Mouse (Mus musculus): ENCODE measurements around the gene Tpbpb.
"Not testable (repeated sequence)": the region's sequence is repeated elsewhere in the genome, so short reads cannot be mapped to it uniquely, and the experiment has no call there.

The Tpbpb gene

GRCm38 (mm10) chr13:60904780-60905179, at the start of gene Tpbpb:
Gene Tpbpb, minus strand, starts transcription at chr13:60904880.
- DNase-seq (ENCODE audit: low spot score) = not testable (repeated sequence)

DNA sequence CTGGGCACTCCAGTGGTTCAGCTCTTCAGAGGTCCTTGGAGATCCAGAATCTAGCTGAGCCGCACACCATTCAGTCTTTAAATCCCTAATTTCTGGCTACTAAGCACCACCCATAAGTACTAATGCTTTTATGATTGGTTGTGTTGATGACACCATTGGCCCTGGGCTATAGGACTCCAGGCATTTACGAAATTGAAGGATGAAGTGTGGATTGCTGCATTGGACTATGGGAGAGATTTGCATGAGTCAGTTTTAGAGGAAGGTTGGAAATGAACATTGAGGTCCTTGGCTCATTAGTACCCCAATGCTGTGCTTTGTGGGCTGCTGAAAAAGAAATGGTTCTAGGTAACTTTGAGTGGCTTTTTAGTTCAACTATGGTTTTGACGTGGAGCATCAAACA, 37.2 kb upstream of the Tpbpb start, which contains the start of gene Tpbpa:
Gene Tpbpa, minus strand, starts transcription at position 101 of the 400 bp plus-strand sequence.
- not testable (repeated sequence) for DNase-seq (ENCODE audit: low spot score)

DNA sequence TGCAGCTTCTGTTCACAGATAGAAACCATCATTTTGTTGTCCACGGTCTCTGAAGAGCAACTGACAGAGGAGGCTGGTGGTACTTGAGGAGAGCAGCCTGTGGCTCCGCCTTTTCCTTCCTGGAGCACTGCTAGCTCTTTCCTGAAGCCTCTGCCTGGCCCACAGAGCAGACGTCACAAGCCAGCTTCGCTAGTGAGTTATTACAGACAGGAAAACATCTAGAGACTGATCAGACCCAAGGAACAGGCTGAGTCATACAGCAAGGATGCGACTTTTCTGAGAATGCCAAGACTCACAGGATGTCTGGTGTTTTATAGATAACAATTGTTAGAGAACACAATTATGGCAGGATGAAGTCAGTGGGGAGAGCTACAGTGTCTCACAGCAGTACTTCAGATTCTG, 31.8 kb upstream of the Tpbpb start, which contains the start of the genes Gm49391 and Ctla2a:
Gene Gm49391, minus strand, starts transcription at position 72 of the 402 bp plus-strand sequence.
Gene Ctla2a, minus strand, starts transcription at position 126 of the 402 bp plus-strand sequence.
- no peak for DNase-seq (ENCODE audit: low spot score)

DNA sequence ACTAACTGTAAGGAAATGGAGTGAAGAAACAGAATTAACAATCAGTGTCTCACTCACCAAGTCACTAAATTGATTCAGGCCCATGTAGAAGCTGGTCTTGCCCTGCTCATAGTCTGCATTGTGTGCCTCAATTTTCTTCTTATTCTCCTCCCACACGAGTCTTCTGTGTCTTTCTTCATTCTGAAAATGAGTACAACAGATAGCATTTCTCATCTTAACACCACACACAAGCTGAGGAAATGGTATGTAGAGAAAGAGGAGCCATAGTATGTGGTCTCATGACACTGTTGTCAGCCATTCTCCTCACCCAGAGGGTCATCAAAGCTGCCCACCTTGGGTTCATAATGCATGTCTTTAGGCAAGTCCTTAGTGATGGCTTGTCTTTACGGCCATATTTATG, 30.8 kb upstream of the Tpbpb start, which contains the start of gene Gm49393:
Gene Gm49393, minus strand, starts transcription at position 101 of the 400 bp plus-strand sequence.
- not testable (repeated sequence) for DNase-seq (ENCODE audit: low spot score)

- DNase-seq (ENCODE audit: low spot score) = no peak
These were observed 7.4 kb downstream of the Tpbpb start, which contains the start of gene Ctla2b for GRCm38 (mm10) chr13:60897328-60897727. Gene Ctla2b, minus strand, starts transcription at chr13:60897447.

DNA sequence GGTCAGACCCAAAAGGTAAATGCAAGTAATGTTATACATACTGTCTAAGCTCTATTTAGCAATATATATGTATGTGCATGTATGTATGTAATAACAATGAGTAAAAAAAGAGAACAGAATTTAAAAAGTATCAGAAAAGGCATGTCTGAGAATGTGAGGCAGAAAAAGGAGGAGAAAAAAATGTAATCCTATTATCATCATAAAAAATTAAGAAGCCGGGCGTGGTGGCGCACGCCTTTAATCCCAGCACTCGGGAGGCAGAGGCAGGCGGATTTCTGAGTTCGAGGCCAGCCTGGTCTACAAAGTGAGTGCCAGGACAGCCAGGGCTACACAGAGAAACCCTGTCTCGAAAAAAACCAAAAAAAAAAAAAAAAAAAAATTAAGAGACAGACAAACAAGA, 7.9 kb downstream of the Tpbpb start, which contains the start of gene Gm49392:
Gene Gm49392, minus strand, starts transcription at position 101 of the 400 bp plus-strand sequence.
- DNase-seq (ENCODE audit: low spot score) = not testable (repeated sequence)

GRCm38 (mm10) chr13:60895406-60896160, 9.1 kb downstream of the Tpbpb start:
- DNase-seq (ENCODE audit: low spot score) = no peak

DNA sequence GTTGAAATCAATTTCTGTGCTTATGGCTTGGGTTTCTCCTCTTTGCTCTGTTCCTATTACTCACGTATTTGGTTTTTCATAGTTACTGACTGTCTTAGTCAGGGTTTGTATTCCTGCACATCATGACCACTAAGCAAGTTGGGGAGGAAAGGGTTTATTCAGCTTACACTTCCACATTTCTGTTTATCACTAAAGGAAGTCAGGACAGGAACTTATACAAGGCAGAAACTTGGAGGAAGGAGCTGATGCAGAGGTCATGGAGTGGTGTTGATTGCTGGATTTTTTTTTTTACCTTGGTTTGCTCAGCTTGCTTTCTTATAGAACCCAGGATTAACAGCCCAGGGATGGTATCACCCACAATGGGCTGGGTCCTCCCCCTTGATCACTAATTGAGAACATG, 12.4 kb downstream of the Tpbpb start:
- no peak for DNase-seq (ENCODE audit: low spot score)

- no peak for DNase-seq (ENCODE audit: low spot score)
These were observed 40.4 kb downstream of the Tpbpb start, which contains the start of gene 4930486L24Rik for GRCm38 (mm10) chr13:60864281-60864680. Gene 4930486L24Rik, minus strand, starts transcription at chr13:60864475.

Measured in testis, postnatal 14 days (tissue).